Mouse (Mus musculus) midbrain, embryonic 12.5 days (tissue): Measurements from ENCODE around the gene Tmem163. TPM values are rescaled to one million over a fixed set of nuclear protein-coding genes. Genes with fewer than 3 reads are reported as not detected.

Experiments
- ATAC-seq: fragments of 200-750 bp; cut with Nextera tagmentation; 2 replicates; pipeline ENCODE4 v1.8.0; 2017; ENCODE audit warnings: low read depth, moderate TSS enrichment, moderate library complexity; ENCODE audit not compliant: low FRiP score
- H3K27ac ChIP-seq: fragments of 300-500 bp; sonication (generic); replicated peaks from 2 replicates; pipeline ENCODE4 v1.5.1; 2016; ENCODE audit warnings: mild to moderate bottlenecking
- H3K27me3 ChIP-seq: fragments of 300-500 bp; sonication (generic); 2 replicates; pipeline ENCODE4 v1.6.1; 2016; ENCODE audit warnings: mild to moderate bottlenecking
- H3K36me3 ChIP-seq: fragments of 300-500 bp; sonication (generic); 2 replicates; pipeline ENCODE4 v1.6.1; 2016
- H3K4me1 ChIP-seq: fragments of 300-500 bp; sonication (generic); 2 replicates; pipeline ENCODE4 v1.6.1; 2016
- H3K4me2 ChIP-seq: fragments of 300-500 bp; sonication (generic); replicated peaks from 2 replicates; pipeline ENCODE4 v1.6.1; 2016; ENCODE audit warnings: mild to moderate bottlenecking, moderate library complexity
- H3K4me3 ChIP-seq: fragments of 300-500 bp; sonication (generic); 2 replicates; pipeline ENCODE4 v1.5.1; 2016; ENCODE audit warnings: mild to moderate bottlenecking
- H3K9ac ChIP-seq: fragments of 300-500 bp; sonication (generic); replicated peaks from 2 replicates; pipeline ENCODE4 v1.6.1; 2016; ENCODE audit warnings: mild to moderate bottlenecking, moderate library complexity
- H3K9me3 ChIP-seq: fragments of 300-500 bp; sonication (generic); 2 replicates; pipeline ENCODE4 v1.6.1; 2016; ENCODE audit warnings: mild to moderate bottlenecking
- WGBS: fragments of 180-500 bp; shearing (Covaris S2); methylation state at CpG from one replicate; pipeline ENCODE4 v1.1.7; 2016; 5-methylcytosine and 5-hydroxymethylcytosine counted together
- polyA plus RNA-seq: library from polyadenylated mRNA; unstranded; fragments of >200 nt; fragmentation: Nextera tagmentation; extraction: Ambion mirVana; gene quantifications from 2 replicates; pipeline ENCODE4 v1.2.1, GENCODE M21; 2016

Tmem163 gene
- polyA plus RNA-seq, 1 experiment from 2014 or later: 55.1 TPM

- WGBS: 19% methylated on average over 14 of the region's 14 CpGs
- ATAC-seq: peak; percentile 53; the same call in 1 of the 2 replicates
Measured at GRCm38 (mm10) chr1:127442880-127443877, 236.2 kb downstream of the Tmem163 start.

GRCm38 (mm10) chr1:127441736-127442135 lies 237.6 kb downstream of the Tmem163 start:
- ATAC-seq: no peak
- H3K27ac ChIP-seq: no peak overlapping the region
- H3K4me3 ChIP-seq: no peak overlapping the region
- no peak overlapping the region for H3K9ac ChIP-seq
- no peaks in the 10 kb centered on the region for H3K27me3 ChIP-seq
- H3K4me1 ChIP-seq: peaks cover 48% of the 10 kb centered on the region
- no peaks in the 10 kb centered on the region for H3K9me3 ChIP-seq
- no peaks in the 10 kb centered on the region for H3K36me3 ChIP-seq
- 62% methylated on average over 3 of the region's 3 CpGs for WGBS
- H3K4me2 ChIP-seq: no peak overlapping the region

More at GRCm38 (mm10) chr1:127442880-127443877, 236.2 kb downstream of the Tmem163 start:
- Histone ChIP-seq H3K4me1 (peaks cover 48% of the 10 kb centered on the region), H3K9ac (no peak overlapping the region), H3K27ac (peak overlapping the region; percentile 2; the same call in 1 of the 2 replicates), H3K36me3 (peaks cover 6% of the 10 kb centered on the region; the same call in 1 of the 2 replicates), H3K27me3 (no peaks in the 10 kb centered on the region), H3K9me3 (no peaks in the 10 kb centered on the region), H3K4me3 (no peak overlapping the region), H3K4me2 (no peak overlapping the region)

DNA sequence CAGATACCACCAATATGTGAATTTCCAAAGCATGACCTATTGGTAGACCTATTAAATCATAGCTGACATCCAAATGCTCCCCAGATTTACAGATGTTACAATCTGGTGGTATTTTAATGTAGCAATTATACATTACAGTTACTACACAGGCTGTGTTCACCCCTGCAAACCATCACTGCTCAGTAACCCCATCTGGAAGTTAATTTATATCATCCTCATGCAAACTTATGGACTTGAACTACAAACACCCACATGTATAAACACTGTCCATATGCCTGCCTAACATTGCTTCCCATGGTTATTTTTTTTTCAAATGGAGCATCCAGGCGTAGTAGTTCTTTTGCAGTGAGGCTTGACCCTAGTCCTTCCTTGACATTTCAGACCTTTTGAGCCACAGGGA lies 238.3 kb downstream of the Tmem163 start:
- no peak for ATAC-seq
- no peak overlapping the region for H3K27ac ChIP-seq
- H3K36me3 ChIP-seq: no peaks in the 10 kb centered on the region
- no peaks in the 10 kb centered on the region for H3K27me3 ChIP-seq
- no peak overlapping the region for H3K4me2 ChIP-seq
- no peaks in the 10 kb centered on the region for H3K9me3 ChIP-seq
- peaks cover 48% of the 10 kb centered on the region for H3K4me1 ChIP-seq
- no peak overlapping the region for H3K9ac ChIP-seq
- WGBS: 69% methylated on average over 1 of the region's 1 CpGs
- H3K4me3 ChIP-seq: no peak overlapping the region

DNA sequence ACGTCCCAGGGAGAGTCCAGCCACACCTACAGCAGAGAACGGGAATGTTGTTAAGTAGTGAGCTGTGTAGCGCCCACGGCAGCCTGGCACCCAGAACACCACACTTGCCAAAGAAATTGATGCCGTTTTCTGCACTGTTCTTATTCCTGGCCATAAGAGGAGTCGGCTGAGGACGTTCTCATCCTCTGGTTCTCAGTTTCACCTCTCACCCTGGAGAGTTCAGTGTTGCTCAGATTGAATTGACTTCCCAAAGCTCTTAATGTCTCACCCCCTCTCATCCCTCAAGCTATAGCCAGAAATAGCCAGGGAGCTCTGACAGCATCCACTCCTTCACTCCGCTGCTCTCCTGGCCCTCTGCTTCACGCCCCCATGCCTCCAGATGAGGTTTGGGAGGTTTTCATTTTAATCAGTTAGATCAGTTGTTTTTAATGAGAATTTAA lies 239.9 kb downstream of the Tmem163 start:
- peaks cover 41% of the 10 kb centered on the region for H3K4me1 ChIP-seq
- H3K4me3 ChIP-seq: no peak overlapping the region
- no peak overlapping the region for H3K27ac ChIP-seq
- 82% methylated on average over 9 of the region's 9 CpGs for WGBS
- no peaks in the 10 kb centered on the region for H3K36me3 ChIP-seq
- no peak overlapping the region for H3K9ac ChIP-seq
- H3K4me2 ChIP-seq: no peak overlapping the region
- H3K9me3 ChIP-seq: no peaks in the 10 kb centered on the region
- no peaks in the 10 kb centered on the region for H3K27me3 ChIP-seq
- ATAC-seq: no peak

GRCm38 (mm10) chr1:127437091-127437490 lies 242.3 kb downstream of the Tmem163 start:
- H3K9ac ChIP-seq: no peak overlapping the region
- no peak overlapping the region for H3K4me3 ChIP-seq
- no peak overlapping the region for H3K4me2 ChIP-seq
- H3K4me1 ChIP-seq: peaks cover 17% of the 10 kb centered on the region
- WGBS: 88% methylated on average over 6 of the region's 6 CpGs
- ATAC-seq: no peak
- no peaks in the 10 kb centered on the region for H3K36me3 ChIP-seq
- no peak overlapping the region for H3K27ac ChIP-seq
- no peaks in the 10 kb centered on the region for H3K27me3 ChIP-seq
- no peaks in the 10 kb centered on the region for H3K9me3 ChIP-seq

Other genes starting within 250 kb of the Tmem163 start
- 0.25 and 0.36 TPM in 2 replicates for gene Acmsd, start 49.9 kb upstream of the Tmem163 start, polyA plus RNA-seq
- 122 and 133 TPM in 2 replicates for gene Ccnt2, start 94.6 kb upstream of the Tmem163 start, polyA plus RNA-seq
- 0.08 TPM in 1 of 2 replicates, not detected in the other for gene Map3k19, start 175.5 kb upstream of the Tmem163 start, polyA plus RNA-seq
- 20.7 and 21.9 TPM in 2 replicates for gene Rab3gap1, start 189.2 kb upstream of the Tmem163 start, polyA plus RNA-seq